Mouse (Mus musculus) granulocyte monocyte progenitor cell, adult 5-6 weeks (primary cell): Measurements from ENCODE around the gene Srd5a3. TPM values are rescaled to one million over a fixed set of nuclear protein-coding genes. Genes with fewer than 3 reads are reported as not detected.
"Not testable (repeated sequence)": the region's sequence is repeated elsewhere in the genome, so short reads cannot be mapped to it uniquely, and the experiment has no call there.

Experiments
- ATAC-seq: replicated peaks from 2 replicates; pipeline ENCODE4 v1.8.0; 2016; ENCODE audit warnings: mild to moderate bottlenecking, moderate TSS enrichment, inconsistent platforms; ENCODE audit not compliant: poor library complexity, severe bottlenecking
- total RNA-seq, 2 experiments: library from RNA; stranded (forward) in 1 of 2; stranded (reverse) in 1 of 2; fragments of 200-712, 200-1000 nt in 1 of 2; fragments of >200 nt in 1 of 2; fragmentation: Nextera tagmentation in 1 of 2; gene quantifications; 2 replicates each; pipeline ENCODE4 v1.2.3; 2014 to 2017

Srd5a3 gene
- total RNA-seq (2014; fragmentation: Nextera tagmentation): 36.0 and 38.7 TPM in 2 replicates
- 34.8 and 40.6 TPM in 2 replicates for total RNA-seq (2017)

DNA sequence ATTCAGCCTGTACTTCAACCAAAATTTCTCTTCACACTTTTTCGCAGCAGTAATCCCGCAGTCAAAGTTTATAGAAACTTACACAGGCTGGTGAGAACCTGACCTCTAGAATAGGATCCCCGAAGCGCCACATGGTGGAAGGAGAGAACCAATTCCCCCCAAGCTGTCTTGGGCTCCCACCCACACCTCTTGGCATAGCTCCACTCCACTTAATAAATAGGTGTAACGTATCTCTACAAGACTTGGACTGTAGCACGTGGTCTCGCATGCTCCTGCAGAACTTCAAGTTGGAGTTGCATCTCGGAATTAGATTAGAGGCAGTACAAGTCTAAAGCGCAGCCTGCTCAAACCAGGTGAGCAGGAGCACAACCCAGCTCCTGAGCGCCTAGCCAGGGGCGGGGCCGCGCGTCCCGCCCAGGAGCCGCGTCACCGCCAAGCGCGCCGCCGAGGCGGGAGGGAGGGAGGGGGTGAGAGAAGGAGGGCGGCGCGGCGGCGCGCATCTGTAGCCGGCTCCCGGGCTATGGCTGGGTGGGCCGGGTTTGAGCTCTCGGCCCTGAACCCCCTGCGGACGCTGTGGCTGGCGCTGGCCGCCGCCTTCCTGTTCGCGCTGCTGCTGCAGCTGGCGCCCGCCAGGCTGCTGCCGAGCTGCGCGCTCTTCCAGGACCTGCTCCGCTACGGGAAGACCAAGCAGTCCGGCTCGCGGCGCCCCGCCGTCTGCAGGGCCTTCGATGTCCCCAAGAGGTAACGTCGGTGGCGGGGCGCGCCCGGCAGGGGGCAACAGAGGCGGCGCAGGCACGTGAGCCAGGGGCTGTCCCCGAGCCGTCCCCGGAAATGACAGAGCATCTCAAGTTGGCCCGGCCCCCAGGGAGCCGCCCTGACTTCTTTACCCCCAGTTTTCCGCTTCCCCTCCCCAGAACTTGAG, at the start of gene Srd5a3:
Gene Srd5a3 (plus strand): TSS at position 464 of the 922 bp plus-strand sequence.
- peak; percentile 71 for ATAC-seq

DNA sequence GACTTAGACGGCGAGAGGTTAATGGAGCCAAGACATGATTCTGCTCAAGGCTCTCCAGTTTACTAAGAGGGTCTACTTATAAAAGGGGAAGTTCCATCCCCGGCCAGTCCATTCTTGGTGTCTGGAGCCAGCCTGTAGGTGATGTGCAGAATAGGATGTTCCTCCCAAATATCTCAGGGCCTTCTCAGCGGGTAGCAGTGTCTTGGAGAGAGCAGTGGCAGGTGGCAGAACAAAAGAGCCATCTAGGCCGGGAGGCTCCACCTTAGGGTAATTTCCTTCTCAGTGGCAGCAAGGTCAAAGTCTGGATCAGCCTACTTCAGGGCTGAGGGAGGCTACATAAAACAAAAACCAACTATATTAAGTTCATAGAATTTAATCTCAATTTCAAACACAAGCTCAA, 36.3 kb upstream of the Srd5a3 start:
- not testable (repeated sequence) for ATAC-seq

DNA sequence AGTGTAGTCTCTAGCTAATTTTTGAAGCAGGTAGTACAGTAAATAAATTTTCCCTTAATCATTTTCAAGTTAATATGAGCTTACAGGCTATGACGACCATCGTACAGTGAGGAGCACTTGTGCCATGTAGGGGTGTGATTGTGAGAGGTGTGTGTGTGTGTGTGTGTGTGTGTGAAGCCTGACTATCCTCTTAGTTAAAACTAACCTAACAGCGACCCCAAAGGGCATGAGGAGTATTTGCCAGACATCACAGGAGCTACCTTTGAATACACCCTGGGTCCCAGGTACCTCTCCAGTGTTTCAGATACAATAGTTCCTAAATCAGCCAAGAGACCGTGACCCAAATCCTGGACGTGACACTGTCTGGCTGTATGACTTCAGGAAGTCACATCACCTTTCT, 32.8 kb upstream of the Srd5a3 start:
- ATAC-seq: no peak

DNA sequence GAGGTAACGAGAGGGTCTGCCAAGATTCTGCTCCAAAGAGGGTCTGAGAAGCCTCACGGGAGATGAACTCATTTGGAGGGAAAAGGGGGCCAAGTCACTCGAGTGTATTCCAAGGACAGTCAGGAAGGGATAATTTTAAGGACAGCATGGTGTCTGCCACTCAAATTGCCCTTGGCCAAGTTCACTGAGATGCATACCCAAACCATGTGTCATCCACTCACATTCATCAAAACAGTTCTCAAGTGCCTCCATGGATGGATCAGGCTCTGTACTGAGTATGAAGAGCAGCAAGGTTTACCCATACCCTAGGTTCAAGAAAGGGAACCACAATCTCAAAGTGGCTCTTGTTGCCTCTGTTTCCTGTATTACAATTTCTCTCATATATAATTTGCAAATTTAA, 31.6 kb upstream of the Srd5a3 start:
- no peak for ATAC-seq

DNA sequence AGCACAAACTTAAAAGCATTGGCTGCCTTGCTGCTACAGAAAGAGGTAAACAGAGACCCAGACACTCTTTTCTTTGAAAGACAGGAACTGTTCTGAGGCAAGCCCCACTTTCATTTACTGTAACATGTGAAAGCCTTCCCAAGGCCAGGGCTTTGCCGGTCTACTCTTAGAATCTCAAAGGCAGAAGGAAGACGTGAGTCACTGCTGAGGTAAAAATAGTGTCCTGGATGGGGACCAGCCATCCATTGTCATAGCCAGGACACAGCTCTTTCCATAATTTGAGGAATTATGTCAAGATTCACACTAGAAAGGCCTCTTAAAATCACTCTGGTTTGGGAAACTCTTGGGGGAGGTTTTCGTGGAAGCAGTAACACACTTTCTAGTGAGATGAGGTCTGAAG, 28.9 kb upstream of the Srd5a3 start:
- no peak for ATAC-seq

DNA sequence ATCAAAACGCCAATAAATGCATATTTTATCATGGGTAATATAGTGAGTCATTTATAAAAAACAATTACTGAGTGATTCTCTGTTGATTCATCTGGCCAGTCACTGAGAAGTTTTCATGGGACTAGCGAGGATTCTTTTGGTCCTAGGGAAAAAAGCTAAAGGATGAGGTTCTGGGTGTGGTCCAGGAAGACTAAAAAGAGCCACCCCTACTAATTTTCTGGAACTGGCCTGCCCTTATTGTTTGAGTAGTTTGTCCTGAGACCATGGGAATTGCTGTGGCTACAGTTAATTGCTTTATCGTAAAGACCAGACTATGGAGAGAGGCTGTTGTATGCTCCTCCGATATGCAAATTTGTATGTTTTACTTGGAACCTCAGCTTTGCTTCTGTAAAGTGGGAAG, 28.1 kb upstream of the Srd5a3 start:
- ATAC-seq: no peak

DNA sequence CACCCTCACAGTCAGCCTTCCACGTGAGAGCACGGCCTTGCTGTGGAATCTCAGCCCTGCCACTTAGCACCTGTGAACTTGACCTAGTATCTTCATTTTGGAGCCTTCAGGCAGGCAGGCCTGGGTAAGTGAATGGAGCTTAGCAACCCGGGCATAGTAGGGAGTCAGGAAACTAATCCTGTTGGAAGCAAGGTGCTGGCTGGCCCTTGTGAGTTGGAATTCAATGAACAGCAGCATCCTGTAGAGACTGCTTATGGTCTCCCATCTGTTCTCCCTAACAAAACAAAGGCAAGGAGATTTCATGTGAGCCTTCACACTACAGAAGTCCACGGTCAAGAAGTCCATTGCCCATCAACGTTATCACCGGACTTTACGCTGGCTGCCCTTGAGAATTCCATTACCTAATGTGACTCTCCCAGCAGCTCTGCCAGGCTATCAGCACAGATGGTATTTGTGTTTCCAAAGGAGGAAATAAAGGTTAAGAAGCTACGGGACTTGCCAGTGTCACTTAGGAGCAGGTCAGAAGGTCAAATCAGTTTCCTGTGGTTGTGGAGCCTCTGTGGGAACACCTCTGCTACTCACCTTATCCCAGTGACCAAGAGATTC, 24.5 kb upstream of the Srd5a3 start:
- no peak for ATAC-seq

DNA sequence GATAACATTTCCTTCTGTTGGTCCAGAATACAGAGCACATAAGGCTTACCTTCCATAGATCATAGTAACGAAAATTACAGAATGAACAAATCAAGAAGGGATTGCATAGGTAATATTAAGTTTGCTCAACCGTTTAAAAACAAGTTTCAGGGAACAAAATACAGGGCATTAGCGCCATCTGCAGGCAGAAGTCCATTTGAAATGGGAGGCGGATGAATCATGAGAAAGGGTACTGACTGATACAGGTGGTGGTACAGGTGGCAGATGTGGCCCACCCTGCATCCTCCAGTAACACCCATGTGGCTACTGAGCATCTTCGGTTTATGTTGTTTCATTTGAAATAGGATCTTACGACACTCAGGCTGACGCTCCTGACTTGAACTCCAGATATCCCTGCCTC, 21.6 kb upstream of the Srd5a3 start:
- no peak for ATAC-seq

DNA sequence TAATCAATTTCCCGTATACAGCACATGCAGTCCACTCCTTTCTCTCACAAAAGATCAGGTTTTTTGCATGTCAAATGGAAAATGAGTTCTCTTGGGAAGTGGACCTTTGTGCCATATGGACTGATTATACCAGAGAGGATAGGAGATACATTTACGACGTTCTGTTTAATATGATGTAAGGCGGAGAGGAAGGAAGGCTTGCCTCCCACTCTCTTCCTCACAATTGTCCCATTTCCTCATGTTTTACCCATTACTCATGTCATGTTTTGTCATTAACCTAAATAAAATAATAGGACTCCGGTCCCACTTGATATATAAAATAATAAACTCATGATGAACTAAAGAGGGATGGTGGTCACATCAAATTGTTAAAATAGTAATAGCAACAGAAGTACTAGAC, 19.4 kb upstream of the Srd5a3 start:
- ATAC-seq: no peak

DNA sequence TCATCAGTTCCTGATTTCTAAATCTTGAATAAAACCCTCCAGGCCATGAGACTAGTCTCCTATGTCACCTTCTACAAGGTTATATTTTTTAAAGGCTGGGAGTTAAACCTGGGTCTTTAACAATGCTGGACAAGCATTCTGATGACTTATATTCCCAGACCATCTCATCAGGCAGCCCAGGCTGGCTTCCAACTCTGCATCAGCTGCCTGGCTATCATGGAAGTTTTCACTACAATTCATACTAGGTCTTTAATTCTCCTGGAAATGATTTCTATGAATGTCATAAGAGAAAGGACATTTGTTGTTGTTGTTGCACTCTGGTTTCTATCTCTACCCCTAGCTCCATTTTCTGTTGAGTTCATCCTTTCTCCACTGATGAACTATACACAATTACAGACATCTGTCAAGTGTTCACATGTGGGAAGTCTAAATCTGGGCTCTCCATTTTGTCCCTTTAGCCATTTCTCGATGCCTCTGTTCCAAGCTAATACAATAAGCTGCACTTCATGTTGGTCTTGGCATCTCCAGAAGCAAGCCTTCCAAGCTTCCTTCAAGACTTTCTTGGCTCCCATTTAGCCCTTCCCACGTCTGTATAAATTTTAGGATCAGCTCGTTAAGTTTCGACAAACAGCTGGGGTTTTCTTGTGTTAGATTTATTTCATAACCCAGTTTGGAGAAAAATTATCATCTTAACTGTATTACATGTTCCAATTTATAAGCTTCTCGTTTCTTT, 12.3 kb upstream of the Srd5a3 start:
- ATAC-seq: no peak

DNA sequence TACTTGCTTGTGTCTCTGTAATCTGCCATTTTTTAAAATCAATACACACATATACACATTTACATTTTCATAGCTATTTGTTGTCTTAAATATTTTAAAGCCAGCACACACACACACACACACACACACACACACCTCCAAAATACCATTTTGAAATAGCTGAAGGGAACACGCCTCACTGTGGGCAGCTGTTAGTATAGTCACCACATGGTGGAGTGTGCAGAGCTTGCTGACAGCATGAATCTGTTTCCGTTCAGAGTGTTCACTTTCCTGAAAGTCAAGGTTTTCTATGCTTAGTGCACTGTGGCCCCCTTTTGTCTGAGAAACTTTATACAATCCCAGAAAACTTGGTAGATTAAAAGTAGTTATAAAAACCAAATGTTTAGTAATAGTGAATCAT, 9.8 kb upstream of the Srd5a3 start:
- ATAC-seq: peak; percentile 71

DNA sequence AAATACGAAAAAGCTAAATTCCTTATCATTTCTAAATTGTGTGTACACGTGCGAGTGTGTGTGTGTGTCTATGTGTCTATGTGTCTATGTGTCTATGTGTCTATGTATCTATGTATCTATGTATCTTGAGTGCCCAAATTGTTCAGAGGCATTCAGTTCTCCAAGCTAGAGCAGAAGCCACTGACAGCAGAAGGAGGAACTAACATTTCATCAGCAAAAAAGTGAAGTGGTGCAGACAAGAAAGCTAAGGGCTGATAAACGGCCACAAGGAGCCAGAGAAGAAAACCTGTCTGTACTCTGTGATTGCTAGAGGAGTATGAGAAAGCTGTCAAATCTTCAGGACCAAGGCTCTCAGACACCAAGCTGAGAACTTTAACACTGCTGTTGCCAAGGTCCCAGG, 8.1 kb upstream of the Srd5a3 start:
- peak; percentile 47 for ATAC-seq

DNA sequence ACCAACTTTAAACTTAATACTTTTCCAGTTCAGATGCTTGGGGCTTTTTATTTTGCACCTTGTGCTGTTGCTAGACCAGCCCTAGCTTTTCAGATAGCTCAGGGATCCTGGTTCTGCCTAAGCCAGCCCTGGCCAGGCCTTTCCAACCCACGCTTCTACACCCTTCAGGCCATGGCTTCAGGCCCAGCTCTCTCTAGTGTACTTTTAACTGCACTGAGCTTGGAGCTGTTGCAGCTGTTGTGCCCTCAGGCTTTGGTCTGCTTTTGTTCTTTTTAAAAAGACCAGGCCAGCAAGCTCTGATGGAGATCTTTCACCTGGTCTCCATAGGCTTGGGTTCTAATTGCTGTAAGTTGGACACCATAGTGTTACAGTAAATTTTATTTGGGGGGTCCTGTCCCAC, 4.4 kb upstream of the Srd5a3 start:
- no peak for ATAC-seq

DNA sequence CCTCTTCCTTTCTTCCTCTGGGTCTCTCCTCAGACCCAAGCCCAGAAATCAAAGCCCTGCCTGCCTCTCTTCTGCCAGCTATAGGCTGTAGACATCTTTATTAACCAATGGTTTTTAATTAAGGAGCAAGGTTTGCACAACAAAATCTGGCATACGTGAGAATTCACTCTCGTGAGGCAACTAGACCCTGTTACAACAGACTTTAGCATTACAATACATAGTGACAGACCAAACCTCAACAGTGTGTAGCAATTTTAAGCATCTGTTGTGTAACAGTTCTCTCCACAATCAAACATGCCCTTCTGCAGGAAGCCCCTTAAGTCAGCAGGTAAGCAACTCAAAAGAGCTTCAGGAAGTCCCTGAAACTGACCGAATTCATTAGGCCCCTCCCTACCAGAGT, 3.8 kb upstream of the Srd5a3 start:
- ATAC-seq: peak; percentile 69

DNA sequence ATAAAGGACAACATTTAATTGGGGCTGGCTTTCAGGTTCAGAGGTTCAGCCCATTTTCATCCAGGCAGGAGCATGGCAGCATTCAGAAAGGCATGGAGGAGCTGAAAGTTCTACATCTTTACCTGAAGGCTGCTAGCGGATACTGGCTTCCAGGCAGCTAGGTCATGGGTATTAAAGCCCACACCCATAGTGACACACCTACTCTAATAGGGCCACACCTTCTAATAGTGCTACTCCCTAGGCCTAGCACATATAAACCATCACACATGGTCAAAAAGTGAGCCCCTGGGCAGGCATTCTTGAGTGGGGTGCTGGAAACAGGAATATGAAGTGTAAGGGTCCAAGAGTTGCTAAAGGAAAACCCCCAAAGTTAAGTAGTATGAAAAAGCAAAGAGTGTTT, 2.5 kb upstream of the Srd5a3 start:
- ATAC-seq: no peak

DNA sequence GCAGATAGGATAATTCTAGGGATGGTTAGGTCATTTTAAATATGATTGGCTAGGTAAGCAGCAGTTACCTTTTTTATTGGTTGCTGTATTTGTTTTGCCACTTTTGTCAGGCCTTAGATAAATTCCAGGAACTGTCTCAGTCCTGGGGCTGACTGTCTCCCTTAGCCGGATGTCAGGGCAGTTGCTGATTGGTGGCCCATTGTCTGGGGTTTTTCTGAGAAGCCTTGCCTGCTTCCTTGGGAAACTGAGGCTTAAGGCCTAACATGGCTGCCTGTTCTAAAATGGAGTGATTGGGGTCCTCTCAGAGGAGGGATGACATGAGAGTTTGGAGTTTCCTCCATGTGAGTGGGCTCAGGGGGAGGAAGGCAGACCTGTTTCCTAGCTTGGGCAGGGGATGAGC, 2.0 kb upstream of the Srd5a3 start:
- ATAC-seq: no peak

DNA sequence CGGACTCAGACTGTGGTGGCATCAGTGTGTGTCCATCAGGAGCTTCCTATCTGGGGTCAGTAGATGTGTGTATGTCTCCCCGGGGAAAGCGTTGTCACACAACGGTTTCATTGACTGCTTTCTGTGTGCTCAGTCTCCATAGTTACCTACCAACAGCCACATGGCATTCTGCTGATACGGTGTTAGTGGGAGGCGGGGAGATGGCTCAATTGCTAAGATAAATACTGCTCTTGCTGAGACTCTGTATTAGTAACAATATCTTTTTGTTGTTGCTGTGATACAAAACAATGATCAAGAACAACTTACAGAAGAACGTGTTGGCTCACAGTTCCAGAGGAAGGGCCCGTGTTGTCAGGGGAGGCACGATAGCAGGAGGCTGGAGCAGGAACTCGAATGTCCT, 1.6 kb upstream of the Srd5a3 start:
- no peak for ATAC-seq

DNA sequence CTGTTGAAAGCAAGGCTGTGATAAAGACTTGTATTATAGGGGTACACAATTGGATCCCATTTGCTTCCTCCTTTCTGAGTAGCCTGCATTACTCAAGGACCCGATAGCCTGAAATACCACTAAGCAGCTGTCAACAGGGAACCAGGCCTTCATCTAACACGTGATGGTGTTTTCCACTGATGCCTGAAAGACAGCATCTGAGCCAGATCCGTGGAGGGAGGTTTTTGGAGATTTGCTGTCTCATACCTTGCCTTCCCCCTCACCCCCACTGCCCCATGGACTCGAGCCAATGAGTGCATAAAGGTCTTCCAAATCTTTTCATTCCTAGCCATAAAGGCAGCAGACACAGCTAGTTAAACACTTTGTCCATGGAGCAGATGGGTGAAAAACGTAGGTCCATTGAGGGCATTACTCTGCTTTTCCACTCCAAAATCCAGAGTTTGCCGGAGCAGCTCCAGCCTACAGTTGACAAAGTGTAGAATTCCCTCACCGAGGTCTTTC, 850 bp upstream of the Srd5a3 start:
- ATAC-seq: peak; percentile 26

DNA sequence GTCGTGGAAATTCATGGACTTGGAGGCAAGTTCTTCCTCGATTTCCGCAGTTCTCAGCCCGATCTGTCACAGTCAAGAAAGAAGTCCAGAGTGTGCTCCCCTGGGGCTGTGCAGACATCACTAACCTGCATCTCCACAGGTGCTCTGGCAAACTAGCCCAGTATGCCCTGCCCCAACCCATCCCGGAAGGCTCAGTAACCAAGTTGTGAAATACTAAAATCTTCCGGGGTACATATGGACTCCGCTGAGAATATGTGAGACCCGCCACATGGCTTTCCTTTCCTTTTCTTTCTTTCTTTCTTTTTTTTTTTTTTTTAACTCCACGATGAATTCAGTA, 627 bp downstream of the Srd5a3 start:
- peak; percentile 25 for ATAC-seq

DNA sequence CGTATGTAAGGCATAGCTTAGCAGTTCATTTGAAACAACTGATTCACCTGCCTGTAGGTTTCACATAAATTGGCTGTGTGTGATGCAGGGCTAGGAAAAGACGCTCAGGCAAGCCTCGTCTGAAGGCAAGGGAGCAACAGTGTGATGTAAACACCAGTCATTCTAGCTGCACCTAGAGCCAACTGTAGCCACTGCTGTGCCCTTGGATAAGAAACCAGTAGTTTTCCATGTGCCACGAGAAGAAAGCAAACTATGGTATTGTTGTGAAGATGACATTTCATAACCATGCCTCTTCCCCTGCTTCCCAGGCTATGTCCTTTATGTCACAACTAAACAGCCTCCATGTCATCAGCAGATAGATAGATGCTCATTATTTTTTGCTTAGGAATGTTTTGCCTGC, 3.3 kb downstream of the Srd5a3 start:
- no peak for ATAC-seq

DNA sequence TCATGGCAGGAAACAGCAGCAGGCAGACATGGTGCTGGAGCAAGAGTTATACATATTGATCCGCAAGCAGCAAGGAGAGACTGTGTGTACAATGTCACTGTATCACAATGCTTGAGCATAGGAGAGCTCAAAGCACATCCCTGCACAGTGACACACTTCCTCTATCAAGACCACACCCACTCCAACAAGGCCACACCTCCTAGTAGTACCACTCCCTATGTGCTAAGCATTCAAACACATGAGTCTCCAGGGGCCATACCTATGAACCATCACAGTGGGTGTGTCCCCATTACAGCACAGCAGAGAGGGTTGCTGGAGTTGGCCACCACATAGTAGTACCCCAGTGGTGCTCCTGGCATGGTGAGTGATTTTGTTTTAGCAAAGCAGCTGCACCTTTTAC, 6.3 kb downstream of the Srd5a3 start:
- peak; percentile 17; the same call in 1 of the 2 replicates for ATAC-seq
